Mouse (Mus musculus) left cerebral cortex, adult 2 months (tissue): Measurements from ENCODE around the gene Inafm2. TPM values are rescaled to one million over a fixed set of nuclear protein-coding genes. Genes with fewer than 3 reads are reported as not detected.

Source experiments
- DNase-seq, 2 experiments: peaks; one replicate each; pipeline ENCODE4 v3.0.0; 2021 to 2022; ENCODE audit warnings: low spot score in 2 of 2, mixed read lengths in 1 of 2; ENCODE audit errors: extremely low spot score in 1 of 2
- H3K27ac ChIP-seq: fragments of 200-600 bp; 2 replicates; pipeline ENCODE4 v1.8.1; 2022
- H3K4me3 ChIP-seq: fragments of 200-600 bp; 2 replicates; pipeline ENCODE4 v1.8.1; 2022
- CTCF ChIP-seq: fragments of 200-600 bp; IDR thresholded peaks from 2 replicates; pipeline ENCODE4 v1.8.1; 2022; ENCODE audit warnings: antibody characterized with exemption, mild to moderate bottlenecking, moderate library complexity
- intact Hi-C: fragments of 180-260 bp; cut with DNase I; formaldehyde crosslinking; loops from one replicate; pipeline ENCODE4 v1.15.1; 2025
- total RNA-seq, 2 experiments: library from RNA; stranded (reverse); gene quantifications; 2 replicates each; pipeline ENCODE4 v1.2.3; 2021

Inafm2 gene
- total RNA-seq, 2 experiments from 2014 or later = 42.7 to 47.9 TPM

- DNase-seq = no peak
- H3K4me3 ChIP-seq = peak overlapping the region; percentile 92
- no peak overlapping the region for H3K27ac ChIP-seq
- intact Hi-C loops = loop anchor here (5.0 kb wide), 1 partner anchor 115 kb away; the partner anchor contains the start of gene Ivd
- TF ChIP-seq CTCF = no peak
Observed at GRCm38 (mm10) chr2:118747301-118747960, 1.9 kb downstream of the Inafm2 start.

GRCm38 (mm10) chr2:118749341-118749884 is 3.9 kb downstream of the Inafm2 start:
- intact Hi-C loops = loop anchor here (5.0 kb wide), 1 partner anchor 113 kb away; the partner anchor contains the start of gene Ivd
- TF ChIP-seq CTCF = no peak; the same call in 1 of the 2 replicates
- Histone ChIP-seq H3K27ac (no peak overlapping the region), H3K4me3 (no peak overlapping the region)
- DNase-seq = no peak

- intact Hi-C loops = no loop called here
- H3K4me3 ChIP-seq = no peak overlapping the region
- DNase-seq = no peak
- no peak for TF ChIP-seq CTCF
- no peak overlapping the region; the same call in 1 of the 2 replicates for H3K27ac ChIP-seq
Observed at GRCm38 (mm10) chr2:118750476-118750875, 4.9 kb downstream of the Inafm2 start.

- no peak for DNase-seq
- Histone ChIP-seq H3K4me3 (no peak overlapping the region), H3K27ac (no peak overlapping the region)
- intact Hi-C loops = no loop called here
- TF ChIP-seq CTCF = no peak
Observed at GRCm38 (mm10) chr2:118751896-118752791, 6.6 kb downstream of the Inafm2 start.

GRCm38 (mm10) chr2:118752792-118753108 is 7.2 kb downstream of the Inafm2 start:
- no peak for TF ChIP-seq CTCF
- no peak overlapping the region for H3K27ac ChIP-seq
- no peak for DNase-seq
- H3K4me3 ChIP-seq = no peak overlapping the region
- intact Hi-C loops = no loop called here

GRCm38 (mm10) chr2:118754143-118754542 is 8.6 kb downstream of the Inafm2 start:
- Histone ChIP-seq H3K27ac (no peak overlapping the region), H3K4me3 (no peak overlapping the region)
- intact Hi-C loops = no loop called here
- no peak for DNase-seq
- no peak for TF ChIP-seq CTCF

- Histone ChIP-seq H3K27ac (no peak overlapping the region), H3K4me3 (no peak overlapping the region)
- no peak for TF ChIP-seq CTCF
- no peak for DNase-seq
- intact Hi-C loops = no loop called here
Observed at GRCm38 (mm10) chr2:118755407-118755806, 9.8 kb downstream of the Inafm2 start.

- H3K27ac ChIP-seq = no peak overlapping the region
- intact Hi-C loops = no loop called here
- TF ChIP-seq CTCF = no peak
- no peak for DNase-seq
- no peak overlapping the region for H3K4me3 ChIP-seq
Observed at GRCm38 (mm10) chr2:118756103-118756502, 10.5 kb downstream of the Inafm2 start.

- Histone ChIP-seq H3K27ac (no peak overlapping the region), H3K4me3 (no peak overlapping the region)
- TF ChIP-seq CTCF = peak; percentile 57
- intact Hi-C loops = loop anchor here (5.0 kb wide), 1 partner anchor 122 kb away; no protein-coding TSS in a partner anchor
- DNase-seq = no peak
Observed at GRCm38 (mm10) chr2:118759828-118760227, 14.3 kb downstream of the Inafm2 start.

GRCm38 (mm10) chr2:118760311-118761025 is 14.9 kb downstream of the Inafm2 start:
- intact Hi-C loops = loop anchor here (5.0 kb wide), 1 partner anchor 122 kb away; no protein-coding TSS in a partner anchor
- Histone ChIP-seq H3K4me3 (no peak overlapping the region), H3K27ac (peak overlapping the region; percentile 87; the same call in 1 of the 2 replicates)
- TF ChIP-seq CTCF = no peak
- no peak for DNase-seq

GRCm38 (mm10) chr2:118761358-118761757 is 15.8 kb downstream of the Inafm2 start:
- H3K4me3 ChIP-seq = no peak overlapping the region
- DNase-seq = no peak
- peak; percentile 17; the same call in 1 of the 2 replicates for TF ChIP-seq CTCF
- intact Hi-C loops = loop anchor here (5.0 kb wide), 1 partner anchor 121 kb away; no protein-coding TSS in a partner anchor
- peak overlapping the region; percentile 87 for H3K27ac ChIP-seq
